Mouse (Mus musculus): Measurements from ENCODE around the gene Eno3.

The Eno3 gene

GRCm38 (mm10) chr11:70674501-70674900 lies 17.5 kb downstream of the Eno3 start:
- in situ Hi-C loops (cut with MboI): loop anchor here (25.0 kb wide), 1 partner anchor 662 kb away; the partner anchor contains the start of genes Acadvl, Dlg4 and Dvl2

GRCm38 (mm10) chr11:70678092-70678491 lies 21.1 kb downstream of the Eno3 start:
- in situ Hi-C loops (cut with MboI): no loop called here

DNA sequence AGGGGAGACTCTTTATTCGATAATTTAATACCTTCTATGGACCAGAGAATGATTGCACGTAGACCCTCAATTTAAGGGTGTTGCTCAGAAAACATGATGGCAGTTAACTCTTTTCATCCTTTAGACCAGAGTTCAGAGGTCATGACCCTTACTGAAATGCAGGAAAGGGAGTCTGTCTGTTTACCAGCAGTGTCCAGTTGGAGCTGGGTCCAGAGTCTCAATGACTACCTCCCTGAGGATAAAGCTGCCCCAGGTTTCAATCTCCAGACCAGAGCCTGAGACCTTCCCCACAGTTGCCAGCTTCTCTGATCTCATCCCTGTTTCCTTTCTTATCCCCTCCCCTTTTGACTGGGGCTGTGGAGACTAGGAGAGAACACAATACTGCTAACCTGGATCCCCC lies 21.6 kb downstream of the Eno3 start:
- in situ Hi-C loops (cut with MboI): no loop called here

DNA sequence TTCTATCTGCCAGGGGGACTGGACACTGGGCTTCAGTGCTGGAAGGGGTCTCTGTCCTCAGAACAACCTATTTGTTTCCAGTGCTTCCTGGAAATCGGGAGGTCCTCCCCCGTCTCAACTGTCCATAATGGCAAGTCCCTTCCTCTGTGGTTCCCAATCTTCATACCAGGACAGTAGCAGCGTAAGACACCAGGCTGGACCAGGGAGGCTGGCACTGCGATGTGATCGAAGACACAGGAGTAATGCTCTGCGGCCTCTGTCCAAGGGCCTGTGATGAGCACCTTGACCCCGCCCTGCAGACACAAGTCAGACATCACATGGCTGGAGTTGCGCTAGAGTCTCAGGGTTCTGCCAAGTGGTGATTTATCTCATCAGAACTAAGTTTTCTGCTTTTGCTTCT lies 22.4 kb downstream of the Eno3 start:
- in situ Hi-C loops (cut with MboI): no loop called here

DNA sequence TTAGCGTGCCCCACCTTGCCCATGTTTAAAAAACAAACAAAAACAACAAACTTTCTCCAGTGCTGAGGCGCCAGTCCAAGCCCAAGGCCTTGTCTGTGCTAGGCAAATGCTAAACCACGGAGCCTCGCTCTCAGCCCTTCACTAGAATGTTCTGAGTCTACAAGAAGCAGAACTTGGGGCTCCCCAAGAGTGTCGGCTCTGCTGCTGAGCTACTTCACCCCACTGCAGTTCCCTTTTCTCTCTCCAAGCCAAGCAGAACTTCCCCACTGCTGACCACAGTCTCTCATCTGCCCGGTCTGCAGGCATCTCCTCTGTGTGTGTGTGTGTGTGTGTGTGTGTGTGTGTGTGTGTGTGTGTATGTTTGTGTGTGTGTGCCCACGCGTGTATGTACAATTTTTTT lies 22.9 kb downstream of the Eno3 start:
- in situ Hi-C loops (cut with MboI): no loop called here

DNA sequence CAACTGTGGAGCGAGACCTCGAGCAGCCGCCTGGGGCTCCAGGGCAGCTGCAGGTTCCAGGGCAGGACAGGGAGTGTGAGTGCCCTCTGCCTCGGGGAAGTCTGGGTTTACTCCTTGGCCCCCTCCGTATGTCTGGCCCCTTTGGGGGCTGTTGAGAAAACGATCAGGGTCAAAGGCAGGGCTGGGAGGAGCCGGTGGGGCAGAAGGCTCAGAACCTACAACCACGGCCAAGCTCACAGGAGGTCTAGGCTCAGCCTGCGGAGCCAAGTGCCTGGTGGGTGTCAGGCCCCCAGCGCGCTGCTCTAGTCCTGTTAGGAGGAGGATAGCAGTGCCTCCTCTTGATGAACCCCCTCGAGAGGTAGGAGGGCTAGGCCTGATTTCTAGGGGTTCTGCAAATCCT lies 24.2 kb downstream of the Eno3 start:
- in situ Hi-C loops (cut with MboI): no loop called here

DNA sequence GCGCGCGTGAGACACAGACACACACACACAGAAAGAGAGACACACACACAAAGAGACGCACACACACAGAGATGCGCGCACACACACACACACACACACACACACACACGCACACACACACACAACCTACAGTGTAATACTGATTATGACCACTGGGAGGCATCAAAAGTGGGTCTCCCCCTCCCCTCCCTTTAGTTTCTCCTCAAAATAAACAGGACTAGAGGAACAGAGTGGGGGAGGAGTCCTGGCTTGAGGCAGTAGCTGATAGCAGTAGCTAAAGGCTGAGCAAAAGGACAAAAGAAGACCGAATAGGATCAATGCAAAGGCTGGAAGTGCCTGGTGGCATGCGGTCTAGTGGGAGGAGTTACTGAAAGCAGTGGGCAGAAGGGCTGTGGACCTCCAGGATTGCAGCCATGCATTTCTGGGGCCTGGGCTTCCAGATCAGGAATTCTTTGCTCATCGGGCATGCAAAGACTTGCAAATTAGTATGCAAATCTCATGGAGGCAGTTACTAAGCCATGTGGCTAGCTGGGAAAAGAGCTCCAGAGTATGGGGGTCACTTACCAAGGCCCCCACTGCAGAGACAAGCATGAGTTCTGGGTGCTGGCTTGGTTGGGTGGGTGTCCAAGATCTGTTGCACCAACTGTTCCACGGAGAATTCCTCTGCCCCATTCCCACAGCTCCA lies 25.0 kb downstream of the Eno3 start:
- in situ Hi-C loops (cut with MboI): no loop called here

GRCm38 (mm10) chr11:70683640-70684039 lies 26.6 kb downstream of the Eno3 start:
- in situ Hi-C loops (cut with MboI): no loop called here

DNA sequence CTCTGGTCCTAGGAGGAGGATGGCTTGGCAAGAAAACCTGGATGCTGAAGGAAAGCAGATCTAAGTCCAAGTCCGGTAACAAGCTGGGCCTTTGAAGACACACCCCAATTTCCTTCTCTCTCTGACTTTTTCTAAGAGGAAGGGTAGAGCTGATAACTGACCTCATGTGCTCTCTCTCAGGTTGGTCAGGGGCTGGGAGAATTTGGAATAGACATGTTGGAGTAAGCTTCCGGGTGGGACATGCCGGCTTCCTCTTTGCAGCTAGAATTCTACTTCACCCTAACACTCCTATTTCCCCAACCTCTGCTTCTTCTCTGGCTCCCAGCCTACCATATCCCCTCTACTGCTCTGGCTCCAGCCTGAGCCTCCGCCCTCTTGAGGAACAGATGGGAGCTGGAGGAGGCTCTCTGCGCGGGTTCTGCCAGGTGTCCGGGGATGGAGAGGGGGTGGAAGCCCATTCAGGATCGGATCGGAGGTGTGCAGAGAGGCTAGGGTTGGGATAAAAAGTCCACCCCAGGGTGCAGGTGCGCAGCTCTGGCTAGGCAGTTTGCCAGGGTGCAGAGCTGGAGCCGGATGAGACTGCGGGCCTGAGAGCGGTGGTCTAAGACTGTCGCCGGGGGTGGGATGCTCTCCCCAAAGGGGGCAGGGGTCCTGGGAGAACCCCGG lies 30.0 kb downstream of the Eno3 start:
- in situ Hi-C loops (cut with MboI): no loop called here

DNA sequence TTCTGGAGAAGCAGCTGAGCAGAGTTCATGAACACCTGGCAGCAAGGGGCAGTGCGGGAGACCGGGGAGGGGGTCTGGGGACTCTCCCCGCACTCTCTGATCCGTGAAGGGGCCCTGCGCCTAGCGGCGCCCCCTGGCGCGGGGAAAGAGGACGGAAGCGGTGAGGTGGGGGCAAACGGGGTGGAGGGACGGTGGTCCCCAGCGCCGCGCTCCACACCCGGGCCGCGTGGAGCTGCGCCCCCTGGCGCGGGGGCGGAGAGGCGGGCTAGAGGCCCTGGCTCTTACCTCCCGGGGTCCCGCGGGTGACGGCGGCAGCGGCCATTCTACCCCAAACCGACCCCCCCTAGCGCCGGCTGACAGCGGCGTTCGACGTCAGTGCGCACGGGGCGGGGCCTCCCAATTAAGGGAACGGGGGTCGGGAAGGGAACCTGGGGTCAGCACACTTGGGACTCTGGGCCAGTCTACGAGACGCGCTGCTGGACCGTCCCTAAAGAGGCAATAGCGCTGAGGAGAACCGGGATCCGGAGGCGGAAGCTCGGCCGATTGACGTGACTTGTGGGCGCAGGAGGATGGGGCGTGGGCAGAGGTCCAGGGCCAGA lies 30.7 kb downstream of the Eno3 start, which contains the start of gene Camta2:
Gene Camta2 (minus strand): TSS at position 505 of the 599 bp plus-strand sequence.
- in situ Hi-C loops (cut with MboI): no loop called here

GRCm38 (mm10) chr11:70688372-70688771 lies 31.4 kb downstream of the Eno3 start:
- in situ Hi-C loops (cut with MboI): no loop called here

- in situ Hi-C loops (cut with MboI): no loop called here
These were observed 32.6 kb downstream of the Eno3 start for GRCm38 (mm10) chr11:70689578-70689977.

- in situ Hi-C loops (cut with MboI): no loop called here
These were observed 36.5 kb downstream of the Eno3 start for GRCm38 (mm10) chr11:70693504-70693903.

GRCm38 (mm10) chr11:70697376-70697775 lies 40.4 kb downstream of the Eno3 start:
- in situ Hi-C loops (cut with MboI): no loop called here

- in situ Hi-C loops (cut with MboI): no loop called here
These were observed 42.0 kb downstream of the Eno3 start for GRCm38 (mm10) chr11:70699051-70699450.

- in situ Hi-C loops (cut with MboI): no loop called here
These were observed 42.9 kb downstream of the Eno3 start, which contains the start of the genes Inca1 and Kif1c for GRCm38 (mm10) chr11:70699722-70700556. Gene Inca1 (minus strand): TSS chr11:70700155. Gene Kif1c (plus strand): TSS chr11:70700548.

- in situ Hi-C loops (cut with MboI): no loop called here
These were observed 43.6 kb downstream of the Eno3 start for GRCm38 (mm10) chr11:70700613-70701012.

- in situ Hi-C loops (cut with MboI): no loop called here
These were observed 44.4 kb downstream of the Eno3 start for GRCm38 (mm10) chr11:70701221-70701955.

DNA sequence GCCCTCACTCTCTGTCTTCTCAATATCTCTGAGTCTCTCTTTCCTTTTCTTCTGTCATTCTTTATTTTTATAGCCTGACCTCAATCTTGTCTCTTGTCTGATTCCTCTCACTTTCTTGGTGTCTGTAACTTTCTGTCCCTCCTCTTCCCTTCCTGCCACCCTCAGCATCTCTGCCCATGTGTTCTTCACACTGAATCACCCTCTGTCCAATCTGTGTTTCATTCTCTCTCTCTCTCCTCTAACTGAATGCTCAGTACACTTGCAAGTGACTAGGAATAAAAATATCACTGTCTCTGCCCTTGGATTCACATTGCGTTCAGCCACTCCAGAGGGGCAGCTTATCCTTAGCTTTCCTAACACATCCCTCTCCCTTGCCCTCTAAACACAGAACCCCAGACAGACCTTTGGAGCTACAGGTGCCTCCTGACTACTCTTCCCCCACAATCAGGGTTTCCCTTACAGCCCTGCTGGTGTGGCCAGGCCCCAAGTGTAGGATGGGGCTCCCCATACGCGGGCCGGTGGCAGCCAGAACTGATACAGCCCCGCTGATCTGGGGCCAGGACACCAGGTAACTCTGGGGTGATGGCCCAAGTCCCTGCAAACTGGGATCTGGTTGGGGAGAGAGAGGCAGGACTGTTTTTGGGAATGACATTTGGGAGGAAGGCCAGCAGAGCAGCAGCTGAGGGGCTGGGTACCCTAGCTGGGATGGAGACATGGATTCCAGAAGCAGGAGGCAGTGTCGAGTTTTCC lies 45.2 kb downstream of the Eno3 start:
- in situ Hi-C loops (cut with MboI): no loop called here

DNA sequence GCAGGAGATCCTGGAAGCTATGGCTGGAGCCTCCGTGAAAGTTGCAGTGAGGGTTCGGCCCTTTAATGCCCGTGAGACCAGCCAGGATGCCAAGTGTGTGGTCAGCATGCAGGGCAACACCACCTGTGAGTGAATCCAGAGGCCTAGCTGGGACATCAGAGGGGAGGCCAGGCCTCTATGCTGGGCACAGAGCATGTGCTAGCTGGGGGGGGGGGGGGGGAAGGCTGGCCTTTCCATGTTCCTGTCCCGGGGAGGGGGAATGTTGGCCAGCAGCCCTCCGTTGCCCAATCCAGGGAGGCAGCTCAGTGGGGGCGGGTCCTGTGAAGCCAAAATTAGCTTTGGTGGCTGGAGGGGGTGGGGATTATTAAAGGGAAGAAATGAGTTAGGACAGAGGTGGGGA lies 45.8 kb downstream of the Eno3 start:
- in situ Hi-C loops (cut with MboI): no loop called here

DNA sequence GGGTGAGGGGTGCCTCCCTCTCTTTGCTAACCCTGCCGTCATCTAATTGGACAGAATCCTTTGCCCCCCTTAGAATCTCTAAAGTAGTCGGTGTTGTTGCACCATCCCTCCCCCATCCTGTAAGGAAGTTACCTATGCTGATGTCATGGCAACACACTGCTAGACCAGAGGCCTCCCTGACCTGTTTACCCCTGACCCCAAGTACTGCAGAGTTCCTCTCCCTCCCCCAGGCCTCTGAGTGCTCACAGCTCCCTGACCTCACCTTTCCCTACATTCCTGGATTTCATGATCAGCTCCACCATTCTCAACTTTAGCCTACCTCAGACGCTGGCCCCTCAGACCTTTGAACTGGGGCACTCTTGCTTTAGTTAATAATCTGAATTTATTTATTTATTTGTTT lies 49.1 kb downstream of the Eno3 start:
- in situ Hi-C loops (cut with MboI): no loop called here

All from mature B cell (primary cell).